Mouse (Mus musculus) midbrain, embryonic 14.5 days (tissue): ENCODE data around the gene Stx17. TPM values are rescaled to one million over a fixed set of nuclear protein-coding genes. Genes with fewer than 3 reads are reported as not detected.

Experiments
- microRNA counts: library from miRNA; unstranded; fragments of <30 nt; microRNA quantifications from one replicate; lab custom pipeline; 2016
- microRNA-seq: library from miRNA; unstranded; fragments of <30 nt; microRNA quantifications from one replicate; pipeline ENCODE4, GENCODE M21; 2016
- polyA plus RNA-seq: library from polyadenylated mRNA; unstranded; fragments of >200 nt; fragmentation: Nextera tagmentation; extraction: Ambion mirVana; gene quantifications from 2 replicates; pipeline ENCODE4 v1.2.1, GENCODE M21; 2014

The Stx17 gene
- polyA plus RNA-seq, 1 experiment from 2014 or later: 27.4 TPM

MicroRNA genes within 50 kb of the gene (microRNA counts, 519-probe panel; counts per million panel counts)
- not detected for microRNA mmu-miR-1958 (lab: Ali Mortazavi, UCI)

Small RNA genes within 50 kb of the gene (microRNA-seq; reads per million reads assigned to microRNA genes)
- not detected for gene Mir1958

Other genes starting within 250 kb of the Stx17 start
- 1.1 and 1.4 TPM in 2 replicates for gene Nr4a3, start 79.8 kb upstream of the Stx17 start, polyA plus RNA-seq
- gene Erp44, start 154.6 kb downstream of the Stx17 start, polyA plus RNA-seq: 47.4 and 59.6 TPM in 2 replicates
- 3.9 and 5.3 TPM in 2 replicates for gene Invs, start 154.8 kb downstream of the Stx17 start, polyA plus RNA-seq